Mouse (Mus musculus): ENCODE measurements around the gene Zup1.

GRCm38 (mm10) chr10:33946336-33946735, 4.7 kb downstream of the Zup1 start:
- no peak for TF ChIP-seq CTCF (conservative IDR thresholded peaks at IDR 0.05; ENCODE audit: low read length)
- TF ChIP-seq POU5F1 (IDR thresholded peaks at IDR 0.05; ENCODE audit: borderline replicate concordance, low read length): no peak
